Mouse (Mus musculus): ENCODE data around the gene Pla2g16. TPM values are rescaled to one million over a fixed set of nuclear protein-coding genes. Genes with fewer than 3 reads are reported as not detected.

Gene Pla2g16
- total RNA-seq (2015) (4.7 and 4.9 TPM in 2 replicates), total RNA-seq (2017) (4.8 and 5.1 TPM in 2 replicates)

DNA sequence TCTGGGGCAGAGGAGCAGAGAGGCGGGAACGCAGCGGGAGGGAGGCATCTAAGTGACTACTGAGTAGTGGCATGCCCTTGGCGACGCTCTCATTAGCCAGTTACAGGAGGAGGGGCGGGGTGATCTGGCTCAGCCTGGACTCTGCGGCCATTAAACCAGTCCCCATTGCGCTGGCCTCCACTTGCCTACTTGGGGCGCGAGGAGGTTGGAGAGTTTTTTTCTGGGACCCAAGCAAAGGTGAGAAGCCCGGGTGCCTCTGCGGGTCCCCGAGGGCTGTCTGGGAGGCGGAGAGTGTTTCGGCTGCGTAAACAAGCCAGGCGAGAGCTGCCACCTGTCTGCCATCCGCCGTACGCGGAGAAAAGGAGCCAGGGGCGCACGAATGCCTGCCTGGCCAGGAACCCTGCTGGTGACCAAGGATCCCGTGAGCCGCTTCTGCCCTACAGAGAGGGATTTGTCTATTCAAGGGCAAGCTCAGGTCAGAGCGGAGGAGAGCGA lies at the start of gene Pla2g16:
Pla2g16 (plus strand) TSS at position 132 of the 495 bp plus-strand sequence.
- ATAC-seq (ENCODE audit: poor library complexity, severe bottlenecking): peak; percentile 92

GRCm38 (mm10) chr19:7508026-7508425 lies 49.2 kb upstream of the Pla2g16 start:
- no peak for ATAC-seq (ENCODE audit: poor library complexity, severe bottlenecking)

- ATAC-seq (ENCODE audit: poor library complexity, severe bottlenecking): no peak
Observed at GRCm38 (mm10) chr19:7516437-7516836, 40.8 kb upstream of the Pla2g16 start.

DNA sequence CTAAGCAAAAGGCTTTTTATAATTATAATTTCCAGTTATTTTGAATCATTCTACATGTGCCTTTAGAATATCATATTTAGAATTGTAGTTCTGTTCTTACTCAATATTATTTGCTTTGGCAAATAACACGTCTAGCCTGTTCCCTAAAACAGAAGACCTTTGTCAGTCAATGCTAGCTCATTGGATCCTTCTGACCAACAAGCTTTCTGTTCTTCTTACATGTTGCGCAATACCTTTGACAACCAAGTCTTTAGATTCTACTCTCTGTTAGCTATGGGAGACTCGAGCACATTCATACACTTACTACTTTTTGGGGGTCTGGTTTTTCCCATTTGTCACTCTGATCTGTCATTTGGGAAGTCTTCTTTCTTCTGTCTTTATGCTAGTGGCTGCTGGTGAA lies 35.6 kb upstream of the Pla2g16 start:
- ATAC-seq (ENCODE audit: poor library complexity, severe bottlenecking): no peak

GRCm38 (mm10) chr19:7522856-7523255 lies 34.4 kb upstream of the Pla2g16 start:
- ATAC-seq (ENCODE audit: poor library complexity, severe bottlenecking): no peak

- no peak for ATAC-seq (ENCODE audit: poor library complexity, severe bottlenecking)
Observed at GRCm38 (mm10) chr19:7523292-7523691, 34.0 kb upstream of the Pla2g16 start.

DNA sequence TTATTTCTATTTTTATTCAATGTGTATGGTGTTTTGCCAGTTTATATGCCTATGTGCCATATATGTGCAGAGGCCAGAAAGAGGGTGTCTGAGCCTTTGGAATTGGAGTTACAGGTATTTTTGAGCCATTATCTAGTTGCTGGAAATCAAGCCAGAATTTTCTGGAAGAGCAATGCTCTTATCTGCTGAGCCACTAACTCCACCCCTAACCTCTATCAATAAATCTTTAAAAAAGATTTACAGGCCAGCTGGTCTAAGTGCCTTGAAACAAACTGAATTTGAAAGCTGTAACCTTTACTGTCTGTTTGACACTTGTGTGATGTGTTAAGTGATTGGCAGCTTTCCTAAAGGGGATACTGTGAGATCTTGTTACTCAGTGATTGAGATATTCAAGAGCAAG lies 33.5 kb upstream of the Pla2g16 start:
- no peak for ATAC-seq (ENCODE audit: poor library complexity, severe bottlenecking)

GRCm38 (mm10) chr19:7524879-7525278 lies 32.4 kb upstream of the Pla2g16 start:
- no peak for ATAC-seq (ENCODE audit: poor library complexity, severe bottlenecking)

DNA sequence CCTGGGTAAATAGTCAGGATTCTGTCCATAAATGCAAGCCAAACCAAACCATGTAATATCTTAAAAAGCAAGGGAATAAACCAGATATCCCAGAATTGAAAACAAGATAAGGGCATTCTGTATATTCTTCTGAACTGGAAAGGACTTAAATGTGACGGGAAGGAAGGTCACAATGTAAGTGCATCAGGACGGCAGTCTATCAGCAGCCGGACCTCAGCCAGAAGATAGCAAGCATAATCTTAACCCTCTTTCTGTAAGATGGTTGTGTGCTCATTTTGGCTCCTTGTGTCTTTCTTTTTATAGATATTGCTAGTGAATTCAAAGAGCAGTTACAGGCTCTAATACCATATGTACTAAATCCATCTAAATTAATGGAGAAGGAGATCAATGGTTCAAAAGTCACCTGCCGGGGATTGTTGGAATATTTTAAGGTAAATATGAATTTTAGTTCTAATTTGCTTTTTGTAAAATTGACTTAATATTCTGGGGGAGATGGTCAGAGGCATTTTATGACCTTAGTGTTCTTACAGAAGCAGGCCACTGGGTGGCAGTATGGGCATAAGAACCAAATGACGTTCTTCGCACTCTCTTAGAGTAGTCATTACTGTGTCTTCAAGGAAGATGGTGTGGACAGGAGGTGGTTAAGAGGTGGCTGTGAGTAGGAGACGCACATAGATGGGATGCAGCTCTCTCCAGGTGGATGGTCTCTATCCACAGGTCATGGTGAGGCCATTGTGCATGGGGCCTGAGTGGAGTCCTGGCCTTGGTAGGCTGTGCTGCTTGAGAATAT lies 28.4 kb upstream of the Pla2g16 start:
- ATAC-seq (ENCODE audit: poor library complexity, severe bottlenecking): peak; percentile 68

- ATAC-seq (ENCODE audit: poor library complexity, severe bottlenecking): no peak
Observed at GRCm38 (mm10) chr19:7531906-7532305, 25.4 kb upstream of the Pla2g16 start.

GRCm38 (mm10) chr19:7533891-7534290 lies 23.4 kb upstream of the Pla2g16 start:
- ATAC-seq (ENCODE audit: poor library complexity, severe bottlenecking): no peak

GRCm38 (mm10) chr19:7548924-7549323 lies 8.3 kb upstream of the Pla2g16 start:
- no peak for ATAC-seq (ENCODE audit: poor library complexity, severe bottlenecking)

GRCm38 (mm10) chr19:7551550-7552300 lies 5.5 kb upstream of the Pla2g16 start:
- ATAC-seq (ENCODE audit: poor library complexity, severe bottlenecking): no peak

- ATAC-seq (ENCODE audit: poor library complexity, severe bottlenecking): no peak
Observed at GRCm38 (mm10) chr19:7552301-7552673, 5.0 kb upstream of the Pla2g16 start.

GRCm38 (mm10) chr19:7553441-7553840 lies 3.8 kb upstream of the Pla2g16 start:
- ATAC-seq (ENCODE audit: poor library complexity, severe bottlenecking): no peak

DNA sequence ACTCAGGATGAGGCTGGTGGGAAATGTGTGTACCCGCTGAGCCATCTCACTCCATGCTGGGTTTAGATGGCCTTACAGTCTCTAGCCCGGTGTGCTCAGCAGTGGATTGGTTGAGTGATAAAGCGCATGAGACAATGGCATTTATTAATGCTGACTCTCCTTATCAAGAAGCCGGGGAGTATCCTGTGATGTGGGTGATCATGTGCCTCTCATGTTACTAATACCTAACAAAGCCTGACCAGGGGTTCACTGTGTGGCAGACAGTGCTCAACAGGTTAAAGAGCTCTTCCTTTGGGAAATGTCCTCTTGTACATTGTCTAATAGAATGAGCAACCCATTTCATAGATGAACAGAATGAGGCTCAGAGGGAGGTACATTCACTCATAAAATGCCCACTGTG lies 2.4 kb upstream of the Pla2g16 start:
- no peak for ATAC-seq (ENCODE audit: poor library complexity, severe bottlenecking)

DNA sequence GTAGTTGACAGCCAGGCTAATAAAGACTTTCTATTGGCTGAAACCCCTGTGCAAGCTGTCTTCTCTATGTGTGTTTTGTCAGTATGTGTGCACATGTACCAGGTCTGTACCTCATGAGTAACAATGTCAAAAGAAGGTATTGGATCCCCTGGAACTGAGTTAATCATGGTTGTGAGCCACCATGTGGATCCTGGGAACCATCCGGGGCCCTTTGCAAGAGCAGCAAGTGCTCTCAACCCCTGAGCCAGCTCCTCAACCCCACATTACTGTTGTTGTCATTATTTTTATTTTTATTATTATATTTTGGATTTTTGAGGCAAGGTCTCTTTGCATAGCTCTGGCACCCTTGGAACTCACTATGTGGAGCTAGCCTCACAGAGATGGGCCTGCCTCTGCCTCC lies 618 bp upstream of the Pla2g16 start:
- ATAC-seq (ENCODE audit: poor library complexity, severe bottlenecking): no peak

DNA sequence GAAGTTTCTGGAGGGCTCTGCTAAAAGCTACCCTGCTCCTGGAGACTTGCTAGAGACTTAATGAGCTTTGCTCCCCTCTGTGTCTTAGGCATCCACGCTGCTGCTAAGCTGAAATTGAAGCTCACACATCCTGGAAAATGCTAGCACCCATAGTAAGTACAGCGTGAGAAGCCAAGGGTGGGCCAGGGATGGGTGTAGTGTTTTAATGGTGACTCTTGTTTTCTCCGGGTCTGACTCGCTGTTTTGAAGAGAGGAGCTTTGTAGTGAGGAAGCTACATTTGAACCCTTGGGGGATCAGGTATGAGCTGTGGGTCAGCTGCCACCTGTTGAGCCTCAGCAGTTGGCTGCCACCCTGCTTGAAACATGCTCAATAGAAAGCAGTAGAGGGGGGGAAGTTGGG lies 585 bp downstream of the Pla2g16 start:
- ATAC-seq (ENCODE audit: poor library complexity, severe bottlenecking): peak; percentile 20; the same call in 1 of the 2 replicates

GRCm38 (mm10) chr19:7558675-7559074 lies 1.4 kb downstream of the Pla2g16 start:
- no peak for ATAC-seq (ENCODE audit: poor library complexity, severe bottlenecking)

DNA sequence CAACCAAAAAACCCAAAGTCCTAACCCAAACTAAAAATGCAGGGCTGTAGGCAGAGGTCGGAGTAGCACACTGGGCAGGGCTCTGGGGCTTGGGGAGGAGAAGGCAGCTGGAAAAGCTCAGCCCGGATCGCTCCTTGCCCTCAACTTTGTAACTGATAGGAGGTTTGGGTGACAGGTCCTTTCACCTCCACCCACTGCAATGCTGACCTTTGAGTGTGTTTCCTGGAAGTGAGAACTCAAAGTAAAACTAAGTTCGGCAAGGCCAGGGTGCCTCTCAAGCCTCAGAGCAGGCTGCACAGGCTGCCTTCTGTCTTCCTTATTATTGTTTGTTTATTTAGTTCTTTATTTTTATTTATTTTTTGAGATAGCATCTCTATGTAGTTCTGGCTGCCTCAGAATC lies 2.7 kb downstream of the Pla2g16 start:
- no peak for ATAC-seq (ENCODE audit: poor library complexity, severe bottlenecking)

DNA sequence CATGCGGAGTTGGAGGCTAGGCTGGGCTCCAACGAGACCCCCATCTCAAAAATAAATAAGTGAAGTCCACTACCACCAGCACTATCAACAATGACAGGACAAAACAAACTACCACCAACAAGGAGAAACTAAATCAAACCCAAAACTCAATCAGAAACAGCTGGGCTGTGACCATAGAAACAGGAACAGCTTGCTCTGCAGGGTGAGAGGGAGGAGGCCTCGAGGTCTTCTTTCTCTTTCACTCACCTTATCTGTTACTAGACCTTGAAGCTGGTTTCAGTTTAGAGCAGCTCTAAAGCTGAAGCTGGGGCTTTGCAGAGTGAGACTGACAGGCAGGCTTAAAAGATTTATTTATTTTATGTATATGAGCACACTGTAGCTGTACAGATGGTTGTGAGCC lies 4.2 kb downstream of the Pla2g16 start:
- ATAC-seq (ENCODE audit: poor library complexity, severe bottlenecking): no peak

DNA sequence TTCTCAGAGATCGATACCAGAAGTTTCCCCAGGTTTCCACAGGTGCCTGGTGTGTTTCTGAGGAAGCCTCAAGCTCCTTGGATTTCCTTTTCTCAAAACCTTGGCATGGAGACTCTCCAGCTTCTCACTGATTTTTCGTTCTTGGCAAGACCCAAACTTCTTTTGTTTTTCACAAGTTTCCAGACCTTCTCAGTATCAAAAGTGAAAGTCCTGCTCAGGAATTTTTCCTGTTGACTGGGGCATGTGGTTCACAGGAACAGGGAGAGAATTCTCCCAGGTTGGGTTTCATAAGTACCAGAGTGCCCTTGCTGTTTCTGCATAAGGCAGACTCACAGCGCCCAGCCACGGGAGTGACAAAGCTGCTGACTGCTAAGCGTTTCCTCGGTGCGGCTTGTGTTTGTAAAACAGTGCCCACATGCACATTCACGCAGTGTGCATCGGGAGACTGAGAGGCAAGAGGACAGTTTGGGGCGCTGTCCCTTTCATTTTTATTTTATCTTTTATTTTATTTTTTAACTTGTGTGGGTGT lies 5.4 kb downstream of the Pla2g16 start:
- ATAC-seq (ENCODE audit: poor library complexity, severe bottlenecking): no peak

Measured in megakaryocyte, adult 5-6 weeks (primary cell).